Mouse (Mus musculus) limb, embryonic 14.5 days (tissue): Measurements from ENCODE around the gene Adamts2. TPM values are rescaled to one million over a fixed set of nuclear protein-coding genes. Genes with fewer than 3 reads are reported as not detected.
A peak's percentile ranks its signal among the peaks of the same experiment; 100 is the strongest.

Experiments
- ATAC-seq: fragments of 200-750 bp; cut with Nextera tagmentation; 2 replicates; pipeline ENCODE4 v1.8.0; 2017; ENCODE audit warnings: low read depth, moderate number of reproducible peaks, moderate TSS enrichment; ENCODE audit not compliant: low FRiP score
- DNase-seq: peaks from one replicate; pipeline ENCODE4 v3.0.0-alpha.2; 2015; ENCODE audit warnings: low spot score
- H3K27ac ChIP-seq: fragments of 300-500 bp; sonication (generic); replicated peaks from 2 replicates; pipeline ENCODE4 v1.5.1; 2014; ENCODE audit warnings: low read depth, mild to moderate bottlenecking, low read length, moderate library complexity, mixed read lengths
- H3K27me3 ChIP-seq: fragments of 300-500 bp; sonication (generic); 2 replicates; pipeline ENCODE4 v1.6.1; 2014; ENCODE audit warnings: low read length, mixed read lengths; ENCODE audit not compliant: control insufficient read depth, insufficient read depth
- H3K36me3 ChIP-seq: fragments of 300-500 bp; sonication (generic); 2 replicates; pipeline ENCODE4 v1.6.1; 2014; ENCODE audit warnings: mild to moderate bottlenecking, low read length, moderate library complexity, mixed read lengths; ENCODE audit not compliant: control insufficient read depth, insufficient read depth
- H3K4me1 ChIP-seq: fragments of 300-500 bp; sonication (generic); 2 replicates; pipeline ENCODE4 v1.6.1; 2014; ENCODE audit warnings: antibody characterized with exemption, low read length, mixed read lengths; ENCODE audit not compliant: control insufficient read depth, insufficient read depth
- H3K4me2 ChIP-seq: fragments of 300-500 bp; sonication (generic); replicated peaks from 2 replicates; pipeline ENCODE4 v1.6.1; 2014; ENCODE audit warnings: low read depth, mild to moderate bottlenecking, low read length, moderate library complexity; ENCODE audit not compliant: severe bottlenecking
- H3K4me3 ChIP-seq: fragments of 300-500 bp; sonication (generic); replicated peaks from 2 replicates; pipeline ENCODE4 v1.5.1; 2014; ENCODE audit warnings: low read length
- H3K9ac ChIP-seq: fragments of 300-500 bp; sonication (generic); 2 replicates; pipeline ENCODE4 v1.6.1; 2014; ENCODE audit warnings: mild to moderate bottlenecking, low read depth, low read length, moderate library complexity; ENCODE audit not compliant: severe bottlenecking
- H3K9me3 ChIP-seq: fragments of 300-500 bp; sonication (generic); 2 replicates; pipeline ENCODE4 v1.6.1; 2016; ENCODE audit warnings: low read length; ENCODE audit not compliant: control insufficient read depth
- POLR2A ChIP-seq: fragments of 200-500 bp; IDR thresholded peaks from 2 replicates; pipeline ENCODE4 v1.8.0; 2012; ENCODE audit warnings: inconsistent platforms, mild to moderate bottlenecking, moderate library complexity, borderline replicate concordance; ENCODE audit not compliant: insufficient read depth, insufficient read length; ENCODE audit errors: extremely low read depth
- WGBS: fragments of 180-500 bp; shearing (Covaris S2); extraction: QIAGEN DNeasy Blood & Tissue Kit; methylation state at CpG from one replicate; pipeline ENCODE4 v1.1.7; 2014; 5-methylcytosine and 5-hydroxymethylcytosine counted together
- polyA plus RNA-seq, 2 experiments: library from polyadenylated mRNA; depleted of rRNA in 1 of 2; stranded (reverse) in 1 of 2; unstranded in 1 of 2; fragments of >200 nt; fragmentation: Nextera tagmentation in 1 of 2; extraction: Ambion mirVana in 1 of 2; gene quantifications; 2 replicates each; pipeline versions ENCODE4 v1.2.1 to v1.2.3; 2012 to 2014

Gene Adamts2
- polyA plus RNA-seq, 2 experiments: 19.4 to 34.9 TPM

GRCm38 (mm10) chr11:50662176-50662575, 60.3 kb downstream of the Adamts2 start:
- Histone ChIP-seq H3K9me3 (no peaks in the 10 kb centered on the region), H3K36me3 (no peaks in the 10 kb centered on the region), H3K27ac (no peak overlapping the region), H3K4me3 (no peak overlapping the region), H3K9ac (no peak overlapping the region), H3K4me2 (no peak overlapping the region), H3K27me3 (no peaks in the 10 kb centered on the region), H3K4me1 (no peaks in the 10 kb centered on the region)
- no peak for TF ChIP-seq POLR2A
- WGBS: 91% methylated on average over 3 of the region's 3 CpGs
- ATAC-seq: no peak
- DNase-seq: no peak

- H3K36me3 ChIP-seq: no peaks in the 10 kb centered on the region
- H3K4me3 ChIP-seq: no peak overlapping the region
- H3K27me3 ChIP-seq: no peaks in the 10 kb centered on the region
- H3K4me1 ChIP-seq: no peaks in the 10 kb centered on the region
- H3K9ac ChIP-seq: no peak overlapping the region
- DNase-seq (no peak), ATAC-seq (no peak)
- H3K9me3 ChIP-seq: no peaks in the 10 kb centered on the region
- H3K27ac ChIP-seq: no peak overlapping the region
- H3K4me2 ChIP-seq: no peak overlapping the region
- WGBS: 83% methylated on average over 4 of the region's 4 CpGs
- no peak for TF ChIP-seq POLR2A
These were observed 62.9 kb downstream of the Adamts2 start for GRCm38 (mm10) chr11:50664826-50665225.

- Histone ChIP-seq H3K9me3 (no peaks in the 10 kb centered on the region), H3K4me3 (no peak overlapping the region), H3K27ac (no peak overlapping the region), H3K4me2 (no peak overlapping the region), H3K4me1 (0 out of 2 replicates have a peak, but pooled peaks cover 2% of the 10 kb centered on the region), H3K36me3 (no peaks in the 10 kb centered on the region; the same call in 1 of the 2 replicates), H3K27me3 (no peaks in the 10 kb centered on the region), H3K9ac (no peak overlapping the region)
- WGBS: 65% methylated on average over 9 of the region's 9 CpGs
- 0 out of 2 replicates have a peak, but pooled peaks have one; percentile 16 for ATAC-seq
- DNase-seq: peak; percentile 24
- no peak for TF ChIP-seq POLR2A
These were observed 67.9 kb downstream of the Adamts2 start for GRCm38 (mm10) chr11:50669542-50670362.

- 64% methylated on average over 5 of the region's 5 CpGs for WGBS
- H3K27ac ChIP-seq: no peak overlapping the region
- no peak overlapping the region for H3K9ac ChIP-seq
- no peak for ATAC-seq
- no peak for DNase-seq
- no peak overlapping the region for H3K4me2 ChIP-seq
- no peaks in the 10 kb centered on the region; the same call in 1 of the 2 replicates for H3K36me3 ChIP-seq
- no peak for TF ChIP-seq POLR2A
- no peaks in the 10 kb centered on the region for H3K27me3 ChIP-seq
- no peak overlapping the region for H3K4me3 ChIP-seq
- H3K4me1 ChIP-seq: 0 out of 2 replicates have a peak, but pooled peaks cover 2% of the 10 kb centered on the region
- H3K9me3 ChIP-seq: no peaks in the 10 kb centered on the region
These were observed 68.5 kb downstream of the Adamts2 start for GRCm38 (mm10) chr11:50670363-50670725.

GRCm38 (mm10) chr11:50670881-50671280, 69.0 kb downstream of the Adamts2 start:
- no peak overlapping the region for H3K9ac ChIP-seq
- H3K36me3 ChIP-seq: no peaks in the 10 kb centered on the region; the same call in 1 of the 2 replicates
- 0 out of 2 replicates have a peak, but pooled peaks cover 2% of the 10 kb centered on the region for H3K4me1 ChIP-seq
- no peaks in the 10 kb centered on the region for H3K9me3 ChIP-seq
- WGBS: 100% methylated on average over 1 of the region's 1 CpGs
- no peaks in the 10 kb centered on the region for H3K27me3 ChIP-seq
- no peak overlapping the region for H3K4me2 ChIP-seq
- no peak for ATAC-seq
- no peak overlapping the region for H3K4me3 ChIP-seq
- no peak overlapping the region for H3K27ac ChIP-seq
- no peak for DNase-seq
- no peak for TF ChIP-seq POLR2A
